Mouse (Mus musculus): Measurements from ENCODE around the gene Fasn. TPM values are rescaled to one million over a fixed set of nuclear protein-coding genes. Genes with fewer than 3 reads are reported as not detected.

The Fasn gene
- polyA plus RNA-seq, 1 experiment from 2014 or later, result 131 TPM

DNA sequence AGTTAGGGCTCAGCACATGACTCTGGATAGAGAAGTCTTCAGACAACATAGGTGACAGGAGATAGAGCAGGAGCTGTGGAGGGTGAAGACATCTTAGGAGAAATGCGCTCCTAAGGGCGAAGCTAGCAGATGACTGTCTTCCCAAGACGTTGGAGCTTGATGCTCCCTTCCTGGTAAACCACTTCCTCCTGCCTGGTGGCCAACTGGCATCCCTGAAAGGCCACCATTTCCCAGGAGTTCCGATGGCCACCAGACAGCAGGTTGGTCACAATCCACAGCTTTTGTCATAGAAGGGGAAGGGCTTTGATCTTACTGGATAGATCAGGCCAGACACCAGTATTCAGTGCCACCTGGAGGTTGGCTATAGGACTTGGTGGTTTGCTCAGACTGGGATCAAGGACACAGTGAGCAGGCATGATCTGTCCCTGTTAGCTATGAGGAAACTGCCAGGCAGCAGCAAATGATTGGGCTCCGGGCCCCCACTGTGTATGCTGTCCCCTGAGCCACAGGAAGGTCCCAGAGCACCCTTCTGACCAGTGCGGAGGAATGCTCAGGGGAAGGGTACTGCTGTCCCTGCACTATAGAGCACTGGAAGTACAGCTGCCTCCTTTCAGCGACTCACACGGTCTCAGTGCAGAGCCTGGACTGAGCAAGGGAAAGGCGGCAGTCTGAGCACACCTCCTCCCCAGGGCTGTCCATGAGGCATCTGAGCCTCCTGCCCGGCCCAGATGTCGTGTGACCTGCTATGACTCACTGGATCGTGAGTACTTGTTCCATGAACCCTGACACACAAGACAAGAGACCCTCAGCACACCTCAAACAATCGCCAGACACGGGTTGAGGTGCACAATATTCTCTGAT lies 62.3 kb downstream of the Fasn start:
- H3K27ac ChIP-seq, result no peak overlapping the region
- peaks cover 29% of the 10 kb centered on the region for H3K27me3 ChIP-seq (ENCODE audit: insufficient read depth, poor library complexity, severe bottlenecking)
- H3K9me3 ChIP-seq, result peaks cover 30% of the 10 kb centered on the region
- H3K4me1 ChIP-seq (replicated peaks), result peaks cover 3% of the 10 kb centered on the region; the same call in 1 of the 2 replicates
- DNase-seq (ENCODE audit: low spot score), result no peak
- 73% methylated on average over 14 of the region's 14 CpGs for WGBS
- no peak overlapping the region for H3K4me3 ChIP-seq
- H3K36me3 ChIP-seq, result no peaks in the 10 kb centered on the region

DNA sequence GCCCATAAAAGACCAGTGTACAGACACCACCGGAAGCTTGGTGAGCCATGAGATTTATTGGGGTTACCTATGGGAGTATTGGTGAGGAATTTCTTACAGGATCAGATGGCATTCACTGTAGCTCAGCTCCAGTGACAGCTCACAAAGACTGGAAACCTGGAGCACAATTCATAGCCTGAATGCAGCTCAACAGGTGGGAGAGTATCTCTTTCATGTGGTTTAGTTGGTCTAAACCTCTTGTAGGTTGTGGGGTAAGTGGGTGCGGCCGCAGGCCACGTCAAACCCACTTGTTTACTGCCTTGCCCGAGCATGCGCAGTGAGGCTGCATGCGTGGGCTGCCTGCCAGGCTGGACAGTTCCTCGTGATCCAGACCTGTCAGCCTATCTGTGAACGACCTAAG lies 64.1 kb downstream of the Fasn start:
- Histone ChIP-seq H3K4me3 (no peak overlapping the region), H3K4me1 (replicated peaks) (peaks cover 3% of the 10 kb centered on the region; the same call in 1 of the 2 replicates), H3K27ac (no peak overlapping the region), H3K27me3 (ENCODE audit: insufficient read depth, poor library complexity, severe bottlenecking) (peaks cover 26% of the 10 kb centered on the region), H3K9me3 (peaks cover 34% of the 10 kb centered on the region), H3K36me3 (no peaks in the 10 kb centered on the region)
- 93% methylated on average over 9 of the region's 9 CpGs for WGBS
- no peak for DNase-seq (ENCODE audit: low spot score)

Other genes starting within 250 kb of the Fasn start
- gene Arhgdia, start 242.9 kb downstream of the Fasn start, polyA plus RNA-seq (2016; fragmentation: Nextera tagmentation; extraction: Ambion mirVana), result 799 and 820 TPM in 2 replicates
- gene Alyref, start 226.2 kb downstream of the Fasn start, polyA plus RNA-seq (2016; fragmentation: Nextera tagmentation; extraction: Ambion mirVana), result 607 and 643 TPM in 2 replicates
- 237 TPM in 2 replicates for gene Anapc11, start 226.1 kb downstream of the Fasn start, polyA plus RNA-seq (2016; fragmentation: Nextera tagmentation; extraction: Ambion mirVana)
- gene Npb, start 216.1 kb downstream of the Fasn start, polyA plus RNA-seq (2016; fragmentation: Nextera tagmentation; extraction: Ambion mirVana), result 0.34 and 0.63 TPM in 2 replicates
- 139 and 160 TPM in 2 replicates for gene Pcyt2, start 206.6 kb downstream of the Fasn start, polyA plus RNA-seq (2016; fragmentation: Nextera tagmentation; extraction: Ambion mirVana)
- gene Sirt7, start 199.3 kb downstream of the Fasn start, polyA plus RNA-seq (2016; fragmentation: Nextera tagmentation; extraction: Ambion mirVana), result 37.0 and 42.4 TPM in 2 replicates
- 23.1 and 26.2 TPM in 2 replicates for gene Mafg, start 190.9 kb downstream of the Fasn start, polyA plus RNA-seq (2016; fragmentation: Nextera tagmentation; extraction: Ambion mirVana)
- gene Pycr1, start 180.8 kb downstream of the Fasn start, polyA plus RNA-seq (2016; fragmentation: Nextera tagmentation; extraction: Ambion mirVana), result 37.6 and 38.7 TPM in 2 replicates
- gene Myadml2, start 176.4 kb downstream of the Fasn start, polyA plus RNA-seq (2016; fragmentation: Nextera tagmentation; extraction: Ambion mirVana), result not detected in 2 replicates
- gene Notum, start 163.4 kb downstream of the Fasn start, polyA plus RNA-seq (2016; fragmentation: Nextera tagmentation; extraction: Ambion mirVana), result 2.3 and 4.3 TPM in 2 replicates
- gene Aspscr1, start 151.6 kb downstream of the Fasn start, polyA plus RNA-seq (2016; fragmentation: Nextera tagmentation; extraction: Ambion mirVana), result 147 and 178 TPM in 2 replicates
- 129 and 137 TPM in 2 replicates for gene Cenpx, start 110.8 kb downstream of the Fasn start, polyA plus RNA-seq (2016; fragmentation: Nextera tagmentation; extraction: Ambion mirVana)
- gene Lrrc45, start 110.6 kb downstream of the Fasn start, polyA plus RNA-seq (2016; fragmentation: Nextera tagmentation; extraction: Ambion mirVana), result 55.8 and 57.7 TPM in 2 replicates
- gene Rac3, start 103.1 kb downstream of the Fasn start, polyA plus RNA-seq (2016; fragmentation: Nextera tagmentation; extraction: Ambion mirVana), result 31.0 and 58.2 TPM in 2 replicates
- 17.9 and 19.8 TPM in 2 replicates for gene Dcxr, start 97.3 kb downstream of the Fasn start, polyA plus RNA-seq (2016; fragmentation: Nextera tagmentation; extraction: Ambion mirVana)
- 1.6 and 2.1 TPM in 2 replicates for gene Cbr2, start 92.4 kb downstream of the Fasn start, polyA plus RNA-seq (2016; fragmentation: Nextera tagmentation; extraction: Ambion mirVana)
- gene Hmga1b, start 61.8 kb downstream of the Fasn start, polyA plus RNA-seq (2016; fragmentation: Nextera tagmentation; extraction: Ambion mirVana), result 8.9 and 12.2 TPM in 2 replicates
- gene Rfng, start 40.3 kb downstream of the Fasn start, polyA plus RNA-seq (2016; fragmentation: Nextera tagmentation; extraction: Ambion mirVana), result 46.4 and 63.7 TPM in 2 replicates
- 276 and 285 TPM in 2 replicates for gene Gps1, start 40.3 kb downstream of the Fasn start, polyA plus RNA-seq (2016; fragmentation: Nextera tagmentation; extraction: Ambion mirVana)
- 95.4 and 97.1 TPM in 2 replicates for gene Dus1l, start 28.1 kb downstream of the Fasn start, polyA plus RNA-seq (2016; fragmentation: Nextera tagmentation; extraction: Ambion mirVana)
- 6.1 and 6.4 TPM in 2 replicates for gene Ccdc57, start 108.3 kb upstream of the Fasn start, polyA plus RNA-seq (2016; fragmentation: Nextera tagmentation; extraction: Ambion mirVana)
- 111 and 204 TPM in 2 replicates for gene Slc16a3, start 123.9 kb upstream of the Fasn start, polyA plus RNA-seq (2016; fragmentation: Nextera tagmentation; extraction: Ambion mirVana)
- gene Csnk1d, start 166.8 kb upstream of the Fasn start, polyA plus RNA-seq (2016; fragmentation: Nextera tagmentation; extraction: Ambion mirVana), result 124 and 134 TPM in 2 replicates
- gene Cd7, start 214.9 kb upstream of the Fasn start, polyA plus RNA-seq (2016; fragmentation: Nextera tagmentation; extraction: Ambion mirVana), result not detected in 2 replicates
- gene Sectm1b, start 239.0 kb upstream of the Fasn start, polyA plus RNA-seq (2016; fragmentation: Nextera tagmentation; extraction: Ambion mirVana), result not detected in 2 replicates

Data from hindbrain, embryonic 10.5 days (tissue).